Mouse (Mus musculus) CH12.LX (cell line): Measurements from ENCODE around the gene Alkbh4. TPM values are rescaled to one million over a fixed set of nuclear protein-coding genes. Genes with fewer than 3 reads are reported as not detected.
"Not testable (repeated sequence)": the region's sequence is repeated elsewhere in the genome, so short reads cannot be mapped to it uniquely, and the experiment has no call there.

Source experiments
- DNase-seq: peaks from one replicate; pipeline ENCODE4 v3.0.0-alpha.2; 2013; ENCODE audit errors: extremely low read depth
- H3K27ac ChIP-seq: 2 replicates; pipeline ENCODE4 v1.5.1; 2012; ENCODE audit warnings: low read depth, mild to moderate bottlenecking, control low read depth, moderate library complexity; ENCODE audit not compliant: insufficient read depth
- H3K27me3 ChIP-seq: replicated peaks from 2 replicates; pipeline ENCODE3; 2012; ENCODE audit warnings: inconsistent platforms
- H3K36me3 ChIP-seq, 2 experiments: replicated peaks in 1 of 2; 2 replicates each; pipeline versions ENCODE3 to v1.6.1; 2012; ENCODE audit warnings: inconsistent platforms in 1 of 2, low read length in 1 of 2, mild to moderate bottlenecking in 1 of 2, mixed read lengths in 1 of 2, moderate library complexity in 1 of 2; ENCODE audit not compliant: control insufficient read depth in 1 of 2, insufficient read depth in 1 of 2
- H3K4me1 ChIP-seq, 2 experiments: 2 replicates each; pipeline ENCODE4 v1.6.1; 2012; ENCODE audit warnings: inconsistent platforms in 1 of 2, moderate library complexity in 1 of 2; ENCODE audit not compliant: insufficient read depth in 2 of 2, control insufficient read depth in 1 of 2
- H3K4me2 ChIP-seq: 2 replicates; pipeline ENCODE4 v1.6.1; 2012; ENCODE audit warnings: low read depth, mild to moderate bottlenecking, control low read depth; ENCODE audit not compliant: poor library complexity, insufficient read depth, severe bottlenecking
- H3K4me3 ChIP-seq, 3 experiments: fragments of 150-350 bp in 1 of 3; sonication (generic) in 1 of 3; replicated peaks in 1 of 3; 2 replicates each; pipeline versions ENCODE3 to v1.5.1; 2011 to 2012; ENCODE audit warnings: low read depth in 2 of 3, low read length in 2 of 3, mild to moderate bottlenecking in 2 of 3, moderate library complexity in 2 of 3, control low read depth in 1 of 3, improper control_type of control experiment in 1 of 3, inconsistent platforms in 1 of 3, mixed read lengths in 1 of 3; ENCODE audit not compliant: poor library complexity in 1 of 3
- H3K79me2 ChIP-seq: replicated peaks from 2 replicates; pipeline ENCODE4 v1.6.1; 2012; ENCODE audit warnings: mild to moderate bottlenecking, moderate library complexity; ENCODE audit not compliant: control insufficient read depth, poor library complexity, insufficient read depth, severe bottlenecking; ENCODE audit errors: extremely low read depth
- H3K9ac ChIP-seq: 2 replicates; pipeline ENCODE4 v1.6.1; 2012; ENCODE audit warnings: low read depth, mild to moderate bottlenecking, control low read depth, moderate library complexity; ENCODE audit not compliant: insufficient read depth
- H3K9me3 ChIP-seq: replicated peaks from 2 replicates; pipeline ENCODE3; 2012; ENCODE audit warnings: low read length, inconsistent platforms, mixed read lengths
- E2F4 ChIP-seq: IDR thresholded peaks from 2 replicates; pipeline ENCODE4 v1.6.1; 2011; ENCODE audit warnings: low read depth, low read length, improper control_type of control experiment; ENCODE audit not compliant: insufficient replicate concordance
- ELF1 ChIP-seq: IDR thresholded peaks from 2 replicates; pipeline ENCODE4 v1.6.1; 2014; ENCODE audit warnings: low read depth, mild to moderate bottlenecking, inconsistent platforms, low read length, improper control_type of control experiment
- EP300 ChIP-seq: IDR thresholded peaks from 2 replicates; pipeline ENCODE4 v1.6.1; 2011; ENCODE audit warnings: low read length, improper control_type of control experiment
- IRF4 ChIP-seq: IDR thresholded peaks from 2 replicates; pipeline ENCODE4 v1.6.1; 2014; ENCODE audit warnings: low read depth, mild to moderate bottlenecking, inconsistent platforms, low read length, improper control_type of control experiment
- JUN ChIP-seq: IDR thresholded peaks from 2 replicates; pipeline ENCODE4 v1.6.1; 2011; ENCODE audit warnings: low read depth, mild to moderate bottlenecking, low read length, improper control_type of control experiment, moderate library complexity; ENCODE audit not compliant: insufficient read depth
- JUND ChIP-seq: conservative IDR thresholded peaks from 2 replicates; pipeline ENCODE4 v1.6.1; 2011; ENCODE audit warnings: low read depth, low read length, improper control_type of control experiment
- KAT2A ChIP-seq: IDR thresholded peaks from 2 replicates; pipeline ENCODE4 v1.6.1; 2012; ENCODE audit warnings: low read length, improper control_type of control experiment, inconsistent platforms; ENCODE audit not compliant: insufficient replicate concordance
- MEF2A ChIP-seq: IDR thresholded peaks from 2 replicates; pipeline ENCODE4 v1.6.1; 2014; ENCODE audit warnings: low read depth, mild to moderate bottlenecking, inconsistent platforms, low read length, improper control_type of control experiment, borderline replicate concordance
- MYC ChIP-seq: IDR thresholded peaks from 2 replicates; pipeline ENCODE4 v1.6.1; 2011; ENCODE audit warnings: low read depth, mild to moderate bottlenecking, improper control_type of control experiment, low read length
- POLR2A ChIP-seq: IDR thresholded peaks from 2 replicates; pipeline ENCODE4 v1.6.1; 2011; ENCODE audit warnings: low read depth, mild to moderate bottlenecking, improper control_type of control experiment, low read length
- POLR2AphosphoS2 ChIP-seq: IDR thresholded peaks from 2 replicates; pipeline ENCODE4 v1.6.1; 2011; ENCODE audit warnings: low read depth, low read length, improper control_type of control experiment
- RAD21 ChIP-seq: IDR thresholded peaks from 2 replicates; pipeline ENCODE4 v1.6.1; 2011; ENCODE audit warnings: low read depth, mild to moderate bottlenecking, low read length, improper control_type of control experiment, moderate library complexity
- SIN3A ChIP-seq: IDR thresholded peaks from 2 replicates; pipeline ENCODE4 v1.6.1; 2012; ENCODE audit warnings: low read length, improper control_type of control experiment, inconsistent platforms
- TBP ChIP-seq: conservative IDR thresholded peaks from 2 replicates; pipeline ENCODE4 v1.6.1; 2011; ENCODE audit warnings: low read depth, low read length, improper control_type of control experiment
- TCF12 ChIP-seq: IDR thresholded peaks from 2 replicates; pipeline ENCODE4 v1.6.1; 2014; ENCODE audit warnings: low read depth, mild to moderate bottlenecking, inconsistent platforms, low read length, improper control_type of control experiment
- USF2 ChIP-seq: conservative IDR thresholded peaks from 2 replicates; pipeline ENCODE4 v1.6.1; 2011; ENCODE audit warnings: low read depth, low read length, improper control_type of control experiment
- ZKSCAN1 ChIP-seq: IDR thresholded peaks from 2 replicates; pipeline ENCODE4 v1.6.1; 2012; ENCODE audit warnings: low read depth, inconsistent platforms, low read length, improper control_type of control experiment, borderline replicate concordance
- ZNF384 ChIP-seq: IDR thresholded peaks from 2 replicates; pipeline ENCODE4 v1.6.1; 2012; ENCODE audit warnings: low read depth, low read length, improper control_type of control experiment, inconsistent platforms
- dilution Hi-C: fragments of 300-500 bp; cut with MboI; formaldehyde crosslinking; loops from 2 replicates; pipeline ENCODE4 v1.14.3; 2020; ENCODE audit warnings: low sequenced_read_pairs; ENCODE audit not compliant: extremely low pct_unique_long_range_greater_than_20kb, extremely low pct_ligation_motif_present
- in situ Hi-C: fragments of 300-500 bp; cut with MboI; formaldehyde crosslinking; loops from 3 replicates; pipeline ENCODE4 v1.14.3; 2019; ENCODE audit warnings: low sequenced_read_pairs, low pct_ligation_motif_present, low pct_unique_long_range_greater_than_20kb, mixed read lengths
- polyA plus RNA-seq: library from polyadenylated mRNA; unstranded; fragments of >175 nt; gene quantifications from 2 replicates; pipeline ENCODE4 v1.2.1, GENCODE M21; 2012; ENCODE audit warnings: low read depth; ENCODE audit not compliant: insufficient read length
- total RNA-seq, 2 experiments: library from RNA; depleted of rRNA; stranded (reverse); fragments of 300-350 nt in 1 of 2; fragments of >200 nt in 1 of 2; gene quantifications; 2 replicates each; pipeline ENCODE4 v1.2.3; 2012 to 2014

Gene Alkbh4
- total and polyA plus RNA-seq, 3 experiments = 12.2 to 15.9 (median 12.9) TPM

DNA sequence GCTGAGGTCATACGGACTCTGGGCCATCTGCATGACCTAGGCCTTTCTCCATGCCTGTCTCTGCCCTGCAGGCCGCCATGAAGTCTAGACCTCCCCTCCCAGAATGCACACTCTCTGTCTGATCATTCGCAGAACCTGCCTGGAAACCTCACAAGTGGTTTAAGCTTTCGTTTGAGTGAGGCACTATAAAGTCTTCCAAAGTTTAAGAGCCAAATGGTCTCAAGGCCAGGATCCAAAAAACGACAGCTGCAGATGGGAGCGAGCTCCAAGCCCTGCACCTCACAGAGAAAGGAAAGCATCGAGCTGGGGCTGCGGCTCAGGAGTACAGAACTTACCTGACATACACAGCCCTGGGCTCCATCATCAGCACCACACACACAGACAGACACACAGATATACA lies 16.4 kb downstream of the Alkbh4 start:
- H3K9me3 ChIP-seq = no peaks in the 10 kb centered on the region
- DNase-seq = no peak
- H3K4me2 ChIP-seq = no peak overlapping the region
- H3K9ac ChIP-seq = no peak overlapping the region
- H3K36me3 ChIP-seq = peaks cover 3 to 28% of the 10 kb centered on the region in 2 experiments
- no peaks in the 10 kb centered on the region for H3K79me2 ChIP-seq
- no peak overlapping the region for H3K4me3 ChIP-seq
- in situ Hi-C loops (no loop called here), dilution Hi-C loops (no loop called here)
- no peaks in the 10 kb centered on the region for H3K27me3 ChIP-seq
- peaks cover 10 to 27% of the 10 kb centered on the region in 2 experiments for H3K4me1 ChIP-seq
- H3K27ac ChIP-seq = no peak overlapping the region
- TF ChIP-seq POLR2A (no peak), SIN3A (no peak), TCF12 (no peak), E2F4 (no peak), JUND (no peak), EP300 (no peak), ZNF384 (no peak), POLR2AphosphoS2 (no peak), KAT2A (no peak), USF2 (no peak), ELF1 (no peak), MEF2A (no peak), JUN (no peak), IRF4 (no peak)

DNA sequence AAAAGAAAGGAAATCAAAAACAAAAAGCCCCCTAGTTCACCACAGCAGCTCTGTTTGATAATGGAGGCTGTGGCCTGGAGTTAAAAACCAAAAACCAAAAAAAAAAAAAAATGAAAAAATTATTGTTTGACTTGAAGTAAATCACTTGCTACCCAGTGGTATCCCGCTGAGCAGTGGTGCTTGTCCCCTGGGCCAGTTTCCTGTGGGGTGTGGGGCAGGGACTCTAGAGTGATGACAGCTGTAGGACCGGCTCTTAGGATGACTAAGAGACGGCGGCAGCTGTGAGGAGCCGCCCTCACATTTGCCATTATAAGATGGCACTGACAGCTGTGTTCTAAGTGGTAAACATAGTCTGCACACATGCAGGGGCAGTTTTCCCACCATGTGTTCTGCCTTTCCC lies 19.5 kb downstream of the Alkbh4 start:
- dilution Hi-C loops = no loop called here
- H3K4me1 ChIP-seq = peaks cover 4% of the 10 kb centered on the region in 2 experiments; a peak in 3 of 4 replicates
- no peak overlapping the region for H3K4me3 ChIP-seq
- in situ Hi-C loops = no loop called here
- peaks cover 3% of the 10 kb centered on the region for H3K9me3 ChIP-seq
- no peak overlapping the region for H3K9ac ChIP-seq
- H3K79me2 ChIP-seq = no peaks in the 10 kb centered on the region
- no peaks in the 10 kb centered on the region for H3K27me3 ChIP-seq
- no peak overlapping the region for H3K27ac ChIP-seq
- no peak overlapping the region for H3K4me2 ChIP-seq
- TF ChIP-seq RAD21 (no peak), ZKSCAN1 (no peak), MYC (no peak), TBP (no peak), ZNF384 (no peak)
- peaks cover 7 to 32% of the 10 kb centered on the region in 2 experiments for H3K36me3 ChIP-seq
- no peak for DNase-seq

DNA sequence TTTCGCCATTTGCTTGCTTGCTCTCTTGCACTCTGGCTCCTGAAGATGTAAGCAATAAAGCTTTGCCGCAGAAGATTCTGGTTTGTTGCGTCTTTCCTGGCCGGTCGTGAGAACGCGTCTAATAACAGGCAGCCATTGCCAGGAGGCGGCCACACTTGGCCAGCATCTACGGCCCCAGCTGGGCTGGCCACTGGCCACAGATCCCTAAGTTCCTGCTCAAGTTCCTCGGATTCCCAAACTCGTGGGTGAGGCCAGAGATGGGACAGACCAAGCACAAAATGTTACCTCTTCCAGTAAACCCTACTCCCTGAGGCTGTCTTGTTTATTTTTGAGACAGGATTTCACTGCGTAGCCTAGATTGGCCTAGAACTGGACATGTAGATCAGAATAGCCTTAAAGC lies 24.1 kb downstream of the Alkbh4 start:
- H3K27ac ChIP-seq, H3K4me2 ChIP-seq, H3K4me1 ChIP-seq, H3K4me3 ChIP-seq, H3K9ac ChIP-seq, dilution Hi-C loops, H3K27me3 ChIP-seq, H3K79me2 ChIP-seq, DNase-seq, in situ Hi-C loops, H3K9me3 ChIP-seq: not testable (repeated sequence)
- H3K36me3 ChIP-seq = peaks cover 13 to 48% of the 10 kb centered on the region in 2 experiments
